Mouse (Mus musculus) R1 (cell line): ENCODE results near the gene Trak1.

ENCODE experiments used
- DNase-seq: peaks from one replicate; pipeline ENCODE4 v3.0.0-alpha.2; 2018; ENCODE audit warnings: low read depth, low spot score

Gene Trak1

GRCm38 (mm10) chr9:121430379-121430778 lies 133.1 kb downstream of the Trak1 start:
- no peak for DNase-seq

- DNase-seq, result no peak
Measured at GRCm38 (mm10) chr9:121433745-121434528, 136.6 kb downstream of the Trak1 start.

- DNase-seq, result no peak
Measured at GRCm38 (mm10) chr9:121435332-121435956, 138.1 kb downstream of the Trak1 start.

- no peak for DNase-seq
Measured at GRCm38 (mm10) chr9:121436501-121436900, 139.2 kb downstream of the Trak1 start.

GRCm38 (mm10) chr9:121442145-121442544 lies 144.8 kb downstream of the Trak1 start:
- no peak for DNase-seq

- DNase-seq, result peak; percentile 70
Measured at GRCm38 (mm10) chr9:121443696-121444366, 146.5 kb downstream of the Trak1 start.

GRCm38 (mm10) chr9:121444367-121444707 lies 147.0 kb downstream of the Trak1 start:
- no peak for DNase-seq

- DNase-seq, result peak; percentile 35
Measured at GRCm38 (mm10) chr9:121445364-121445763, 148.1 kb downstream of the Trak1 start.

GRCm38 (mm10) chr9:121446431-121446831 lies 149.1 kb downstream of the Trak1 start:
- DNase-seq, result no peak

GRCm38 (mm10) chr9:121452342-121452942 lies 155.1 kb downstream of the Trak1 start:
- peak; percentile 71 for DNase-seq

- DNase-seq, result no peak
Measured at GRCm38 (mm10) chr9:121454891-121455290, 157.6 kb downstream of the Trak1 start.

GRCm38 (mm10) chr9:121456739-121457515 lies 159.6 kb downstream of the Trak1 start:
- DNase-seq, result no peak

GRCm38 (mm10) chr9:121458466-121458865 lies 161.2 kb downstream of the Trak1 start:
- DNase-seq, result peak; percentile 61

- no peak for DNase-seq
Measured at GRCm38 (mm10) chr9:121459950-121460349, 162.6 kb downstream of the Trak1 start.

- DNase-seq, result no peak
Measured at GRCm38 (mm10) chr9:121460527-121460926, 163.2 kb downstream of the Trak1 start.

- DNase-seq, result no peak
Measured at GRCm38 (mm10) chr9:121467460-121467859, 170.2 kb downstream of the Trak1 start.

GRCm38 (mm10) chr9:121469711-121470110 lies 172.4 kb downstream of the Trak1 start:
- no peak for DNase-seq

GRCm38 (mm10) chr9:121474771-121475170 lies 177.5 kb downstream of the Trak1 start:
- peak; percentile 49 for DNase-seq

GRCm38 (mm10) chr9:121475488-121476452 lies 178.5 kb downstream of the Trak1 start:
- DNase-seq, result no peak

GRCm38 (mm10) chr9:121477305-121477911 lies 180.1 kb downstream of the Trak1 start:
- DNase-seq, result peak; percentile 79
